Mouse (Mus musculus) G1E (cell line): ENCODE data around the gene Tmem179. TPM values are rescaled to one million over a fixed set of nuclear protein-coding genes. Genes with fewer than 3 reads are reported as not detected.

Experiments used
- ATAC-seq: 2 replicates; pipeline ENCODE4 v1.8.0; 2016; ENCODE audit warnings: mild to moderate bottlenecking; ENCODE audit not compliant: insufficient number of reproducible peaks, poor library complexity, low FRiP score, severe bottlenecking; ENCODE audit errors: extremely low read depth
- DNase-seq: peaks from one replicate; pipeline ENCODE4 v3.0.0; 2012; ENCODE audit warnings: low spot score
- H3K27me3 ChIP-seq: 2 replicates; pipeline ENCODE4 v1.6.1; 2012; ENCODE audit warnings: mild to moderate bottlenecking, low read length, inconsistent platforms; ENCODE audit not compliant: insufficient read depth
- H3K36me3 ChIP-seq: replicated peaks from 2 replicates; pipeline ENCODE3; 2012; ENCODE audit warnings: mild to moderate bottlenecking, inconsistent platforms
- H3K4me1 ChIP-seq: 2 replicates; pipeline ENCODE4 v1.6.1; 2012; ENCODE audit warnings: low read depth, low read length, inconsistent platforms, mixed read lengths; ENCODE audit not compliant: insufficient read depth
- H3K4me3 ChIP-seq: 2 replicates; pipeline ENCODE4 v1.5.1; 2012; ENCODE audit warnings: low read depth, mild to moderate bottlenecking, inconsistent platforms, low read length, moderate library complexity, mixed read lengths
- H3K9me3 ChIP-seq: replicated peaks from 2 replicates; pipeline ENCODE4 v1.6.1; 2012; ENCODE audit warnings: inconsistent platforms
- CTCF ChIP-seq: IDR thresholded peaks from 2 replicates; pipeline ENCODE4 v1.5.1; 2012; ENCODE audit warnings: low read depth, low read length, inconsistent platforms, mixed read lengths
- GATA1 ChIP-seq: IDR thresholded peaks from 2 replicates; pipeline ENCODE4 v1.6.1; 2012; ENCODE audit warnings: borderline replicate concordance, low read length, inconsistent platforms, mixed read lengths
- GATA2 ChIP-seq: IDR thresholded peaks from 2 replicates; pipeline ENCODE4 v1.6.1; 2012; ENCODE audit warnings: low read depth, low read length, inconsistent platforms, borderline replicate concordance
- POLR2AphosphoS5 ChIP-seq: IDR thresholded peaks from 2 replicates; pipeline ENCODE4 v1.6.1; 2012; ENCODE audit warnings: low read depth, low read length, inconsistent platforms; ENCODE audit not compliant: insufficient replicate concordance
- TAL1 ChIP-seq: conservative IDR thresholded peaks from 2 replicates; pipeline ENCODE4 v1.6.1; 2012; ENCODE audit warnings: low read depth, low read length, inconsistent platforms, mixed read lengths
- polyA plus RNA-seq: library from polyadenylated mRNA; stranded (reverse); fragments of >175 nt; gene quantifications from 2 replicates; pipeline ENCODE4 v1.2.3, GENCODE M21; 2012
- total RNA-seq, 2 experiments: library from RNA; stranded (forward) in 1 of 2; stranded (reverse) in 1 of 2; fragments of 200-1000 nt in 1 of 2; fragments of >200 nt in 1 of 2; fragmentation: Nextera tagmentation in 1 of 2; gene quantifications; 2 replicates each; pipeline ENCODE4 v1.2.3; 2014 to 2017

Gene Tmem179
- total and polyA plus RNA-seq, 3 experiments: 0.02 TPM; not detected in 2

DNA sequence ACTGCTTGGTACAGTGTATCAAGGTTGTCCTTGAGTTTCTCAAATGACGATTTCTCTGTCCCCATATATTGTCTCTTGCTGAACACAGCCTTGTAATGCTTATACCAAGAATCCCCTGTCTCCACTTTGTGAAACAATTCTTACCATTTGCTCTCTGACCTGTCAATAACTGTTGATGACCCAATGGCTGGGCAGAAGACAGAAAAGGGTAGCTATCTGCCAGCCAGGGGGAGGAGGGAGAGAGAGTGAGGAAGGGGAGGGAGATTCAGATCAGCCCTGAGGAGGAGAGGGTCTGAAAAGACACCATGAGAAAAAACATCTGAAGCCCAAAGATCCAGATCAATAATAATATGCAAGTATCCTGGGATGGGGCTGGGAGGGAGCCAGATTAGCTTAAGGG is 65.2 kb downstream of the Tmem179 start:
- H3K4me1 ChIP-seq: no peaks in the 10 kb centered on the region
- no peaks in the 10 kb centered on the region for H3K36me3 ChIP-seq
- TF ChIP-seq GATA2 (no peak), POLR2AphosphoS5 (no peak)
- H3K27me3 ChIP-seq: peaks cover 8% of the 10 kb centered on the region; the same call in 1 of the 2 replicates
- DNase-seq: no peak
- H3K9me3 ChIP-seq: peaks cover 9% of the 10 kb centered on the region
- no peak for ATAC-seq
- H3K4me3 ChIP-seq: no peak overlapping the region

DNA sequence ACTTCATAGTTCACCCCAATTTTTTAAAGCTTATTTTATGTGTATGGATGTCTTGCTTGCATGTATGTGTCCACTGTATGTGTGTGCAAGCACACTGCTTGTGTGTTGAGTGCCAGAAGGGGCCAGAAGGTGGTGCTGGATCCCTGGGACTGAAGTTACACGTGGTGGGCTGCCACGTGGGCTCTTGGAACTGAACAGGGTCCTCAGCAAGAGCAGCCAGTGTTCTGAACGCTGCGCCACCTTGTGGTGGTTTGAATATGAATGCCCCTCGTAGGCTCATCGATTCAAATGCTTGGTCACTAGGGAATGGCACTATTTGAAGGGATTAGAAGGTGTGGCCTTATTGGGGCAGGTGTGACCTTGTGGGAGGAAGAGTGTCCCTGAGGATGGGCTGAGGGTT is 65.7 kb downstream of the Tmem179 start:
- Histone ChIP-seq H3K27me3 (peaks cover 3% of the 10 kb centered on the region; the same call in 1 of the 2 replicates), H3K4me3 (no peak overlapping the region), H3K36me3 (no peaks in the 10 kb centered on the region), H3K4me1 (no peaks in the 10 kb centered on the region), H3K9me3 (peaks cover 9% of the 10 kb centered on the region)
- TF ChIP-seq POLR2AphosphoS5 (no peak), TAL1 (no peak), GATA2 (no peak), CTCF (0 out of 2 replicates have a peak, but pooled peaks have one; percentile 27), GATA1 (no peak)
- ATAC-seq (no peak), DNase-seq (no peak)

Other genes with a start within 250 kb of the Tmem179 start
- not detected in 2 replicates for gene A530016L24Rik, start 27.3 kb downstream of the Tmem179 start, total RNA-seq (2014; fragmentation: Nextera tagmentation)
- 0.17 and 0.27 TPM in 2 replicates for gene A530016L24Rik, start 27.3 kb downstream of the Tmem179 start, total RNA-seq (2017)
- gene A530016L24Rik, start 27.3 kb downstream of the Tmem179 start, polyA plus RNA-seq: not detected in 2 replicates
- gene Inf2, start 72.0 kb upstream of the Tmem179 start, total RNA-seq (2014; fragmentation: Nextera tagmentation): 4.2 and 5.4 TPM in 2 replicates
- gene Inf2, start 72.0 kb upstream of the Tmem179 start, total RNA-seq (2017): 2.3 and 2.5 TPM in 2 replicates
- gene Inf2, start 72.0 kb upstream of the Tmem179 start, polyA plus RNA-seq: 26.0 and 29.5 TPM in 2 replicates
- not detected in 2 replicates for gene Adssl1, start 103.3 kb upstream of the Tmem179 start, total RNA-seq (2014; fragmentation: Nextera tagmentation)
- 0.06 TPM in 1 of 2 replicates, not detected in the other for gene Adssl1, start 103.3 kb upstream of the Tmem179 start, total RNA-seq (2017)
- 0.05 TPM in 1 of 2 replicates, not detected in the other for gene Adssl1, start 103.3 kb upstream of the Tmem179 start, polyA plus RNA-seq
- 60.7 and 75.5 TPM in 2 replicates for gene Siva1, start 127.9 kb upstream of the Tmem179 start, total RNA-seq (2014; fragmentation: Nextera tagmentation)
- 205 and 214 TPM in 2 replicates for gene Siva1, start 127.9 kb upstream of the Tmem179 start, total RNA-seq (2017)
- 94.5 and 98.9 TPM in 2 replicates for gene Siva1, start 127.9 kb upstream of the Tmem179 start, polyA plus RNA-seq
- 150 and 168 TPM in 2 replicates for gene Akt1, start 158.1 kb upstream of the Tmem179 start, total RNA-seq (2014; fragmentation: Nextera tagmentation)
- gene Akt1, start 158.1 kb upstream of the Tmem179 start, total RNA-seq (2017): 121 and 131 TPM in 2 replicates
- 461 and 512 TPM in 2 replicates for gene Akt1, start 158.1 kb upstream of the Tmem179 start, polyA plus RNA-seq
- gene Zbtb42, start 162.1 kb upstream of the Tmem179 start, total RNA-seq (2014; fragmentation: Nextera tagmentation): 0.98 TPM in 1 of 2 replicates, not detected in the other
- 0.17 and 0.33 TPM in 2 replicates for gene Zbtb42, start 162.1 kb upstream of the Tmem179 start, total RNA-seq (2017)
- 0.53 and 0.80 TPM in 2 replicates for gene Zbtb42, start 162.1 kb upstream of the Tmem179 start, polyA plus RNA-seq
- not detected in 2 replicates for gene Cep170b, start 203.7 kb upstream of the Tmem179 start, total RNA-seq (2014; fragmentation: Nextera tagmentation)
- gene Cep170b, start 203.7 kb upstream of the Tmem179 start, total RNA-seq (2017): 0.29 and 0.87 TPM in 2 replicates
- gene Cep170b, start 203.7 kb upstream of the Tmem179 start, polyA plus RNA-seq: not detected in 2 replicates
- 3.4 TPM in 1 of 2 replicates, not detected in the other for gene Pld4, start 243.9 kb upstream of the Tmem179 start, total RNA-seq (2014; fragmentation: Nextera tagmentation)
- 0.58 and 1.0 TPM in 2 replicates for gene Pld4, start 243.9 kb upstream of the Tmem179 start, total RNA-seq (2017)
- 0.54 and 0.89 TPM in 2 replicates for gene Pld4, start 243.9 kb upstream of the Tmem179 start, polyA plus RNA-seq